Mouse (Mus musculus) embryonic facial prominence, embryonic 13.5 days (tissue): ENCODE measurements around the gene Clta. TPM values are rescaled to one million over a fixed set of nuclear protein-coding genes. Genes with fewer than 3 reads are reported as not detected.

Source experiments
- ATAC-seq: fragments of 200-750 bp; cut with Nextera tagmentation; 2 replicates; pipeline ENCODE4 v1.8.0; 2017; ENCODE audit warnings: low read depth; ENCODE audit not compliant: insufficient number of reproducible peaks, insufficient read depth, low FRiP score, low TSS enrichment
- H3K27ac ChIP-seq: fragments of 300-500 bp; sonication (generic); 2 replicates; pipeline ENCODE4 v1.5.1; 2015; ENCODE audit warnings: moderate library complexity, mild to moderate bottlenecking, inconsistent platforms
- H3K27me3 ChIP-seq: fragments of 300-500 bp; sonication (generic); 2 replicates; pipeline ENCODE4 v1.6.1; 2015; ENCODE audit warnings: mild to moderate bottlenecking, inconsistent platforms
- H3K36me3 ChIP-seq: fragments of 300-500 bp; sonication (generic); 2 replicates; pipeline ENCODE4 v1.6.1; 2015; ENCODE audit warnings: mild to moderate bottlenecking, inconsistent platforms
- H3K4me1 ChIP-seq: fragments of 300-500 bp; sonication (generic); 2 replicates; pipeline ENCODE4 v1.6.1; 2015; ENCODE audit warnings: inconsistent platforms
- H3K4me2 ChIP-seq: fragments of 300-500 bp; sonication (generic); 2 replicates; pipeline ENCODE4 v1.6.1; 2015; ENCODE audit warnings: moderate library complexity, mild to moderate bottlenecking, inconsistent platforms
- H3K4me3 ChIP-seq: fragments of 300-500 bp; sonication (generic); 2 replicates; pipeline ENCODE4 v1.5.1; 2015; ENCODE audit warnings: mild to moderate bottlenecking, inconsistent platforms
- H3K9ac ChIP-seq: fragments of 300-500 bp; sonication (generic); 2 replicates; pipeline ENCODE4 v1.6.1; 2015; ENCODE audit warnings: mild to moderate bottlenecking, inconsistent platforms
- H3K9me3 ChIP-seq: fragments of 300-500 bp; sonication (generic); 2 replicates; pipeline ENCODE4 v1.6.1; 2016; ENCODE audit warnings: inconsistent platforms
- WGBS: fragments of 180-500 bp; shearing (Covaris S2); methylation state at CpG from one replicate; pipeline ENCODE4 v1.1.7; 2015; ENCODE audit warnings: mixed read lengths; 5-methylcytosine and 5-hydroxymethylcytosine counted together
- polyA plus RNA-seq: library from polyadenylated mRNA; unstranded; fragments of >200 nt; fragmentation: Nextera tagmentation; extraction: Ambion mirVana; gene quantifications from 2 replicates; pipeline ENCODE4 v1.2.1, GENCODE M21; 2015

Gene Clta
- polyA plus RNA-seq, 1 experiment from 2014 or later: 252 TPM

GRCm38 (mm10) chr4:44011799-44012198 lies 7.5 kb downstream of the Clta start:
- H3K27ac ChIP-seq: peak overlapping the region; percentile 58; the same call in 1 of the 2 replicates
- 83% methylated on average over 3 of the region's 3 CpGs for WGBS
- peak overlapping the region; percentile 89 for H3K4me2 ChIP-seq
- peak overlapping the region; percentile 61 for H3K4me3 ChIP-seq
- H3K9me3 ChIP-seq: no peaks in the 10 kb centered on the region
- 0 out of 2 replicates have a peak, but pooled peaks cover 3% of the 10 kb centered on the region for H3K36me3 ChIP-seq
- peaks cover 28% of the 10 kb centered on the region for H3K4me1 ChIP-seq
- no peaks in the 10 kb centered on the region for H3K27me3 ChIP-seq
- H3K9ac ChIP-seq: peak overlapping the region; percentile 74
- no peak for ATAC-seq

DNA sequence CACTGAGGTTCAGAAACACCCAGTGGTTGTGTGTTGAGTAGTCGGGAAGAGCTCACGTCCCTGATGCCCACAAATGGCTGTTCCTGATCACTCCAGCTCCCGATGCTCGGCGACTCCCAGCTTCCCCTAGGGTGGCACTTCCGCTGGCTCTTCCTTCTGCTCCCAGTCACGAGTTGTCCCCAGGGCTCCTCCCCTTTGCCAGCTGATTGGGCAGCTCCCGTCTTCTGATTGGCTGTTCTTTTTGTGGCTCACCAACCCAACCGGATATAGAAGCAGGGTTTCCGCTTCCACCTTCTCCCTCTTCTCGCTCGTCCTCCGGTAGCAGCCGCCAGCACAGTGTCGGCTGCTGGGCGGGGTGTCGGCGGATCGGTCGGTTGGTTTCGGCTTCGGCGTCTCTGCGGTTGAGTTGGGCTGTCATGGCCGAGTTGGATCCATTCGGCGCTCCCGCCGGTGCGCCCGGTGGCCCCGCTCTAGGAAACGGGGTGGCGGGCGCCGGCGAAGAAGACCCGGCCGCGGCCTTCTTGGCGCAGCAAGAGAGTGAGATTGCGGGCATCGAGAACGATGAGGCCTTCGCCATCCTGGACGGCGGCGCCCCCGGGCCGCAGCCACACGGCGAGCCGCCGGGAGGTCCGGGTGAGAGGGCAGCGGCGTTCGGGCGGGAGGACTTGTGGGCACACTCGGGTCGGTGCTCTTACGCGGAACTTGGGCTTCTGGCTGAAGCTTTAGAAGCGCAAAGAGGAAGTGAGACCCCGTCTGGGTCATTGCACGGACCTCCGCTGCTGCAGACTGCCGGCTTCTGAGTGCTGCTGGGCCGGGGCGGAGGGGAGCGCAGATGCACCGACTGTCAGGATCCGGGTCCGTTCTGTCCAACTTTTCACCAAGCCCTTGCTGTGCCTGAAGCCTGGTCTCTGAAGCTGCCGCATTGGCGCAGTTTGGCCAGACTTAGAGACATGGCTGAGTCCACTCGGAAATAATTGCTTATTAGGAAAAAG lies 8.4 kb downstream of the Clta start:
- under 1% methylated on average over 77 of the region's 77 CpGs for WGBS
- Histone ChIP-seq H3K4me3 (peak overlapping the region; percentile 61), H3K9me3 (no peaks in the 10 kb centered on the region), H3K36me3 (peaks cover 3% of the 10 kb centered on the region; the same call in 1 of the 2 replicates), H3K27me3 (no peaks in the 10 kb centered on the region), H3K9ac (peak overlapping the region; percentile 92), H3K4me1 (peaks cover 28% of the 10 kb centered on the region), H3K4me2 (peak overlapping the region; percentile 89), H3K27ac (peak overlapping the region; percentile 58)
- ATAC-seq: peak; percentile 96

GRCm38 (mm10) chr4:44013391-44014070 lies 9.3 kb downstream of the Clta start:
- H3K9me3 ChIP-seq: no peaks in the 10 kb centered on the region
- no peaks in the 10 kb centered on the region for H3K27me3 ChIP-seq
- 26% methylated on average over 11 of the region's 11 CpGs for WGBS
- peak overlapping the region; percentile 61 for H3K4me3 ChIP-seq
- peaks cover 7% of the 10 kb centered on the region for H3K36me3 ChIP-seq
- H3K4me2 ChIP-seq: peak overlapping the region; percentile 89
- no peak overlapping the region for H3K27ac ChIP-seq
- H3K9ac ChIP-seq: peak overlapping the region; percentile 92
- ATAC-seq: no peak
- H3K4me1 ChIP-seq: peaks cover 31% of the 10 kb centered on the region

DNA sequence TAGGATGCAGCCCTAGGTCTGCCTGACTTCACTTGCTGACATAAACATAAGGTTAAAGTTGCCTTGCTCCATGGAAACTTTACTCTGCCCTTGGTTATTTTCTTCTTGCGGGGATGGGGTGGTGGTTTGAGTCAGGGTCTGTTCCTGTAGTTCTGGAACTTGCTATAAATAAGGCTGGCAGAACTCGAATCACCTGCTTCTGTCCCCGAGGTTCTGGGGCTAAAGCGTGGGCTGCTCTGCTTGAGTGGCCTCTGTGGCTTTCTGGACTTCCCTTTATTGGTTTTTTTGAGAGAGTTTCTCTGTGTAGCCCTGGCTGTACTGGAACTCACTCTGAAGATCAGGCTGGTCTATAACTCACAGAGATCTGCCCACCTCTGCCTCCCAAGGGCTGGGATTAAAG lies 11.8 kb downstream of the Clta start:
- Histone ChIP-seq H3K27ac (no peak overlapping the region), H3K9me3 (no peaks in the 10 kb centered on the region), H3K4me2 (no peak overlapping the region), H3K4me3 (no peak overlapping the region), H3K27me3 (no peaks in the 10 kb centered on the region), H3K36me3 (peaks cover 32% of the 10 kb centered on the region), H3K9ac (no peak overlapping the region), H3K4me1 (peaks cover 31% of the 10 kb centered on the region)
- WGBS: 92% methylated on average over 4 of the region's 4 CpGs
- ATAC-seq: no peak

DNA sequence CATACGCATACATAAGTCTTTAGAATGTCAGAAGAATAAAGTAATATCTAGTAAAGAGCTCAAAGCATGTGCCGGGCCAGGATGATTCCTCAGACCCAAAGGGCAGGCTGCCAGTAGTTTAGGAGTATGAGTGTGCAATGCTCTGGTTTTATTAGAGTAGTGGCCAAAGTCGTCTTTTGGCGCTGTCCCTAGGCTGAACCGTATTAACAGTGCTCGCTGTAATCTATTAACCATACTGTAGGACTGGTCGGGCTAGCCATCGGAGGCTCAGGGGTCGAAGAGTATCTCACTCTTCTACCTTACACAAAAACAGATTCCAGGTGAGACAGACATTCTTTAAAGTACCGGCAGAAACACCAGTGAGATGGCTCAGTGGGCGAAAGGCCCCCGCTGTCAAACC lies 12.5 kb downstream of the Clta start:
- Histone ChIP-seq H3K4me3 (no peak overlapping the region), H3K4me2 (no peak overlapping the region), H3K36me3 (peaks cover 39% of the 10 kb centered on the region), H3K4me1 (peaks cover 31% of the 10 kb centered on the region), H3K9ac (no peak overlapping the region), H3K9me3 (no peaks in the 10 kb centered on the region), H3K27ac (no peak overlapping the region), H3K27me3 (no peaks in the 10 kb centered on the region)
- ATAC-seq: no peak
- 91% methylated on average over 12 of the region's 12 CpGs for WGBS

GRCm38 (mm10) chr4:44022323-44022722 lies 18.1 kb downstream of the Clta start:
- 0 out of 2 replicates have a peak, but pooled peaks cover 7% of the 10 kb centered on the region for H3K4me1 ChIP-seq
- H3K4me3 ChIP-seq: no peak overlapping the region
- no peak overlapping the region for H3K9ac ChIP-seq
- H3K27me3 ChIP-seq: no peaks in the 10 kb centered on the region
- H3K36me3 ChIP-seq: peaks cover 90% of the 10 kb centered on the region
- ATAC-seq: no peak
- no peak overlapping the region for H3K4me2 ChIP-seq
- 80% methylated on average over 4 of the region's 4 CpGs for WGBS
- no peaks in the 10 kb centered on the region for H3K9me3 ChIP-seq
- no peak overlapping the region; the same call in 1 of the 2 replicates for H3K27ac ChIP-seq

DNA sequence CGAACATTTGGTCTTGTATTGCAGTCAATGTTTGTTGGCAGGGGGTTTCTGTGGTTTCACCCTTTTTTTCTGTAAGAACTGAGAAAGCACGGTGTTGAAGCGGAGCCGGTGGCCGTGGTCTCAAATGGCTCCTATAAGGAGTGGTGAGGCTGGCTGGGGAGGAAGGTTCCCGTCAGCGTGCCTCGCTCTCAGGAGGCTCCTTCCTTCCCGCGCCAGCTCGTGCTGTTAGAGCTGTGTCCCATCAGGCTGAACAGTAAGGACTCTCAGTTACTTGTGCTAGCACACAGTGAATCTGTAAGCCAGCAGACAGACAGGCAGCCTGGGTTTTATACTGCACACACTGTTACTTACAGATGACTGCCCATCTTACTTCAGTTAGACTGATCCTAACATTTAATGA lies 18.5 kb downstream of the Clta start:
- H3K9ac ChIP-seq: no peak overlapping the region
- no peaks in the 10 kb centered on the region for H3K9me3 ChIP-seq
- no peak for ATAC-seq
- no peak overlapping the region for H3K4me3 ChIP-seq
- peaks cover 94% of the 10 kb centered on the region for H3K36me3 ChIP-seq
- H3K27me3 ChIP-seq: no peaks in the 10 kb centered on the region
- H3K4me1 ChIP-seq: 0 out of 2 replicates have a peak, but pooled peaks cover 10% of the 10 kb centered on the region
- H3K27ac ChIP-seq: no peak overlapping the region; the same call in 1 of the 2 replicates
- WGBS: 82% methylated on average over 11 of the region's 11 CpGs
- no peak overlapping the region for H3K4me2 ChIP-seq

DNA sequence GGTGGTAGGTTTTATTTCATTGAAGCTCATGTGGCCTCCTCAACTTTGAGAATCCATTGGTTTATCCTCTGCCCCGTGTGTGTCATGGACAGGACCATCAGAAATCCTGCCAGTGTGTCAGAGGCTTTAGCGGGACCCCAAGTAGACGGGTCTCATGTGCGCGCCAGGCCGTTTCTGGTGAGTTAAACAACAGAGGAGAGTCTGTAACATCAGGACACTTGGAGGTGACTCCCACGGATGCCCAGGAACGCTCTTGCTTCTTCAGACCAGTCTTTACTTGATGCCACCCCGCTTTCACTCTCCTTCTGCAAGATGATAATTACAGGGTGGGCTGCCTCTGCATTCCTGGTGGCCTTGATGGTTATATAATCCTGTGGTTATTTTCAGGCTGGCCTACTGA lies 19.4 kb downstream of the Clta start:
- Histone ChIP-seq H3K27me3 (no peaks in the 10 kb centered on the region), H3K27ac (no peak overlapping the region)
- WGBS: 82% methylated on average over 9 of the region's 9 CpGs

DNA sequence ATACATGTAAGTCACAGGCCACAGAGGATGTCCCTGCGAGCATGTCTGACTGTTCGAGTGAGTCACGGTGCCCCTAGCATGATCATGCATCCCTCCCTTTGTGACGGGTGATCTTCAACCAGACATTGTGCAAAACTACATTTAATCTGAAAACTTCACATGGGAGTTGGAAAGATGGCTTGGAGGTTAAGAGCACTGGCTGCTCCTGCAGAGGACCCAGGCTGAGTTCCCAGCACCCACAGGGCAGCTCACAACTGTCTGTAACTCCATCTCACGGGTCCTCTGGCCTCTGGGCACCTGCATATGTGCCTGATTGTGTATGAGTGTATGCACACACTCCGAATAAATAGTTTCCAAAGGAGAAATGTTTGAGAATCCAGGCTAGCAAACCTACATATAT lies 20.0 kb downstream of the Clta start:
- Histone ChIP-seq H3K27me3 (no peaks in the 10 kb centered on the region), H3K27ac (0 out of 2 replicates have a peak overlapping the region, but pooled peaks have one; percentile 29), H3K4me1 (0 out of 2 replicates have a peak, but pooled peaks cover 8% of the 10 kb centered on the region), H3K9ac (no peak overlapping the region), H3K36me3 (peaks cover 98% of the 10 kb centered on the region), H3K9me3 (no peaks in the 10 kb centered on the region), H3K4me3 (no peak overlapping the region), H3K4me2 (no peak overlapping the region)
- 94% methylated on average over 6 of the region's 6 CpGs for WGBS
- ATAC-seq: no peak

More for the DNA sequence above, 19.4 kb downstream of the Clta start:
- H3K36me3 ChIP-seq: peaks cover 98% of the 10 kb centered on the region
- no peak overlapping the region for H3K9ac ChIP-seq
- ATAC-seq: no peak
- H3K4me3 ChIP-seq: no peak overlapping the region
- no peaks in the 10 kb centered on the region for H3K9me3 ChIP-seq
- 0 out of 2 replicates have a peak, but pooled peaks cover 8% of the 10 kb centered on the region for H3K4me1 ChIP-seq
- H3K4me2 ChIP-seq: no peak overlapping the region

- H3K4me3 ChIP-seq: no peak overlapping the region
- no peaks in the 10 kb centered on the region for H3K27me3 ChIP-seq
- peaks cover 98% of the 10 kb centered on the region for H3K36me3 ChIP-seq
- no peak overlapping the region for H3K4me2 ChIP-seq
- H3K9ac ChIP-seq: no peak overlapping the region
- H3K27ac ChIP-seq: no peak overlapping the region
- no peaks in the 10 kb centered on the region for H3K9me3 ChIP-seq
- 84% methylated on average over 6 of the region's 6 CpGs for WGBS
- ATAC-seq: no peak
- 0 out of 2 replicates have a peak, but pooled peaks cover 8% of the 10 kb centered on the region for H3K4me1 ChIP-seq
These were observed 21.3 kb downstream of the Clta start for GRCm38 (mm10) chr4:44025570-44025969.

- no peaks in the 10 kb centered on the region for H3K9me3 ChIP-seq
- H3K4me2 ChIP-seq: no peak overlapping the region
- H3K4me1 ChIP-seq: 0 out of 2 replicates have a peak, but pooled peaks cover 4% of the 10 kb centered on the region
- peaks cover 100% of the 10 kb centered on the region for H3K36me3 ChIP-seq
- WGBS: 38% methylated on average over 16 of the region's 16 CpGs
- no peak overlapping the region for H3K4me3 ChIP-seq
- ATAC-seq: peak; percentile 43; the same call in 1 of the 2 replicates
- no peak overlapping the region for H3K9ac ChIP-seq
- H3K27me3 ChIP-seq: no peaks in the 10 kb centered on the region
- H3K27ac ChIP-seq: peak overlapping the region; percentile 30
These were observed 24.3 kb downstream of the Clta start for GRCm38 (mm10) chr4:44028303-44029135.
